Mouse (Mus musculus) thymus, adult 2 months (tissue): ENCODE data around the gene Gm17304. TPM values are rescaled to one million over a fixed set of nuclear protein-coding genes. Genes with fewer than 3 reads are reported as not detected.

ENCODE experiments used
- DNase-seq: peaks from one replicate; pipeline ENCODE4 v3.0.0; 2021
- H3K27ac ChIP-seq: fragments of 200-500 bp; 2 replicates; pipeline ENCODE4 v1.5.1; 2012; ENCODE audit warnings: low read length, control low read depth; ENCODE audit not compliant: control insufficient read depth, insufficient read depth
- H3K27me3 ChIP-seq: fragments of 200-500 bp; 2 replicates; pipeline ENCODE4 v1.6.1; 2012; ENCODE audit warnings: mild to moderate bottlenecking, low read length, moderate library complexity, mixed read lengths; ENCODE audit not compliant: control insufficient read depth, insufficient read depth
- H3K36me3 ChIP-seq: fragments of 200-500 bp; 2 replicates; pipeline ENCODE4 v1.6.1; 2012; ENCODE audit warnings: mild to moderate bottlenecking, low read length, moderate library complexity; ENCODE audit not compliant: control insufficient read depth, insufficient read depth
- H3K4me1 ChIP-seq: fragments of 200-500 bp; replicated peaks from 2 replicates; pipeline ENCODE4 v1.6.1; 2012; ENCODE audit warnings: low read length; ENCODE audit not compliant: control insufficient read depth, insufficient read depth
- H3K4me3 ChIP-seq: fragments of 200-500 bp; 2 replicates; pipeline ENCODE4 v1.5.1; 2012; ENCODE audit warnings: mild to moderate bottlenecking, low read length, control low read depth, moderate library complexity; ENCODE audit not compliant: control insufficient read depth, insufficient read depth
- CTCF ChIP-seq: fragments of 200-500 bp; IDR thresholded peaks from 2 replicates; pipeline ENCODE4 v1.5.1; 2012; ENCODE audit warnings: mild to moderate bottlenecking, control low read depth, low read length, moderate library complexity, borderline replicate concordance; ENCODE audit not compliant: control insufficient read depth, poor library complexity, insufficient read depth; ENCODE audit errors: extremely low read depth
- POLR2A ChIP-seq: fragments of 200-500 bp; IDR thresholded peaks from 2 replicates; pipeline ENCODE4 v1.6.1; 2012; ENCODE audit warnings: mild to moderate bottlenecking, low read length, control low read depth, moderate library complexity; ENCODE audit not compliant: control insufficient read depth, poor library complexity, insufficient read depth; ENCODE audit errors: extremely low read depth
- WGBS: fragments of 180-500 bp; shearing (Covaris S2); methylation state at CpG from one replicate; pipeline ENCODE4 v1.1.7; 2018; 5-methylcytosine and 5-hydroxymethylcytosine counted together
- polyA plus RNA-seq: library from polyadenylated mRNA; depleted of rRNA; stranded (reverse); fragments of >200 nt; gene quantifications from 2 replicates; pipeline ENCODE4 v1.2.3, GENCODE M21; 2012

Gene Gm17304
- polyA plus RNA-seq, 1 experiment = not detected

GRCm38 (mm10) chr5:106575098-106575497 lies 33.8 kb upstream of the Gm17304 start:
- TF ChIP-seq CTCF (no peak), POLR2A (no peak)
- WGBS = 48% methylated on average over 4 of the region's 4 CpGs
- H3K36me3 ChIP-seq = no peaks in the 10 kb centered on the region
- DNase-seq = no peak
- H3K4me1 ChIP-seq = peaks cover 5% of the 10 kb centered on the region
- peaks cover 8% of the 10 kb centered on the region; the same call in 1 of the 2 replicates for H3K27me3 ChIP-seq
- no peak overlapping the region for H3K27ac ChIP-seq
- H3K4me3 ChIP-seq = no peak overlapping the region

DNA sequence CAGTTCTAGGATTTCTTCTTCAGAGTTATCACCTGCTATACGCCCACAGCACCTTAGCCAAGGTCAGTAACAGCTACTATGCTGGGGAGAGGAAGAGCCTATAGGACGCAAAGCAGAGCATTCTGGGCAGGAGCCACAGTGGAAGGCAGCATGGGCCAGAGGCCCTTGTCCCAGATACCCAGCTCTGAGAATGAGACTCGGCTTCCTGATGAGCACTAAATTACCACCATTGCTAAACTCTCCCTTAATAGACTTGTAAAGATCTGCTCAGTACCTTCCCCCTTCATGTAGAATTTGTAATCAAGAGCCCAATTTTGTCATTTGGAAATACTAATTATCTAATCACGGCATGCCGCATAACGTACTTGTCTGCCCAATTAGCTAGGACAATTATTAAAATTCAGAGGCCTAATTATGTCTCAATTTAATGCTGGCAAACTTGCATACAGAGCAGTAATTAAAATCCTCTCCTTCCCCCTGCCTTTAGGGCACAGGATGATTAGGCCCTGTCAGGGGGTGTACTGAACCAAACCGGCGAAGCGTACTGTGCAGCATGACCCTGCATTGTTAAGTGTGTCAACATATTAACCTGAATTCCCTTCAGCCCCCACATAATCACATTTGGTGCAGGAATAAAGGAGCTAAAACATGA lies 31.5 kb upstream of the Gm17304 start:
- Histone ChIP-seq H3K36me3 (no peaks in the 10 kb centered on the region), H3K27ac (no peak overlapping the region), H3K4me1 (peaks cover 5% of the 10 kb centered on the region), H3K4me3 (no peak overlapping the region), H3K27me3 (peaks cover 8% of the 10 kb centered on the region; the same call in 1 of the 2 replicates)
- DNase-seq = no peak
- TF ChIP-seq POLR2A (no peak), CTCF (no peak)
- 94% methylated on average over 9 of the region's 9 CpGs for WGBS

- Histone ChIP-seq H3K36me3 (no peaks in the 10 kb centered on the region), H3K4me1 (no peaks in the 10 kb centered on the region), H3K4me3 (no peak overlapping the region), H3K27me3 (no peaks in the 10 kb centered on the region), H3K27ac (no peak overlapping the region)
- TF ChIP-seq POLR2A = no peak
- no peak for TF ChIP-seq CTCF
- DNase-seq = no peak
- 95% methylated on average over 7 of the region's 7 CpGs for WGBS
Measured at GRCm38 (mm10) chr5:106580943-106581342, 28.0 kb upstream of the Gm17304 start.

DNA sequence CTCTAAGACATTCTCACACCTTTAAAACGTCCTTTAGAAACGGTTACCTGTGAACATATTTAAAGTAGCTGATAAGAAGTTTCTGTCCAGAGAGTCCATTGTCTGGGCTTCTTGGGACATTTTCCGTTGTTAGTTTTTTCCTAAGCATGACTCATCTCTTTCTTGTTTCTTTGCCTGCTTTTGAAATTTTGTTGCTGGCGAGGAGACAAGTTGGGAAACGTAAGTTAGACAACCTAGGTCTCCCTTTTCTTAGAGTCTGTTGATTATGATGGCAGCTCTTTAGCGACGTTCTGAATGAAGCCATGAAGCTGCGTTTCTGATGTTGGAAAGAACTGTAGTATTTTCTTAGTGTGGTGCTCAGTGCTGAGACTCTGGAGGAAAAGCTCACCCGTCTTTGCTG lies 19.9 kb upstream of the Gm17304 start:
- 98% methylated on average over 9 of the region's 9 CpGs for WGBS
- H3K27ac ChIP-seq = no peak overlapping the region
- no peak for DNase-seq
- TF ChIP-seq POLR2A (no peak), CTCF (no peak)
- no peak overlapping the region for H3K4me3 ChIP-seq
- H3K27me3 ChIP-seq = no peaks in the 10 kb centered on the region
- no peaks in the 10 kb centered on the region for H3K4me1 ChIP-seq
- H3K36me3 ChIP-seq = no peaks in the 10 kb centered on the region

DNA sequence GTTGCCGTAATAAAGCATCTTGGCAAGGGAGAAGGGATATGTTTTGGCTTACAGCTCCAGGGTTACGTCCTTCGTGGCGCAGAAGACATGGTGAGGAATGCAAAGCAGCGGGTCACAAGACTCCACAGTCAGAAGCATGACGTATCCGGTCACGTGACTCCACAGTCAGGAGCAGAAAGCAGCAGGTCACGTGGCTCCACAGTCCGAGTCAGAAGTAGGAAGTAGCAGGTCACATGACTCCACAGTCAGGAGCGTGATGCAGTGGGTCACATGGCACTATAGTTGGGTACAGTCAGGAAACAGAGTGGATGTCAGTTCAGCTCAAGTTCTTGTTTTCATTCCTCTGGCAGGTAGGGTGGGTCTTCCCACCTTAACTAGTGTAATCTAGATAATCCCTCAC lies 19.2 kb upstream of the Gm17304 start:
- no peaks in the 10 kb centered on the region for H3K36me3 ChIP-seq
- no peak overlapping the region for H3K4me3 ChIP-seq
- no peaks in the 10 kb centered on the region for H3K27me3 ChIP-seq
- no peak for DNase-seq
- TF ChIP-seq POLR2A = no peak
- no peak for TF ChIP-seq CTCF
- H3K4me1 ChIP-seq = no peaks in the 10 kb centered on the region
- WGBS = 97% methylated on average over 11 of the region's 11 CpGs
- no peak overlapping the region for H3K27ac ChIP-seq

DNA sequence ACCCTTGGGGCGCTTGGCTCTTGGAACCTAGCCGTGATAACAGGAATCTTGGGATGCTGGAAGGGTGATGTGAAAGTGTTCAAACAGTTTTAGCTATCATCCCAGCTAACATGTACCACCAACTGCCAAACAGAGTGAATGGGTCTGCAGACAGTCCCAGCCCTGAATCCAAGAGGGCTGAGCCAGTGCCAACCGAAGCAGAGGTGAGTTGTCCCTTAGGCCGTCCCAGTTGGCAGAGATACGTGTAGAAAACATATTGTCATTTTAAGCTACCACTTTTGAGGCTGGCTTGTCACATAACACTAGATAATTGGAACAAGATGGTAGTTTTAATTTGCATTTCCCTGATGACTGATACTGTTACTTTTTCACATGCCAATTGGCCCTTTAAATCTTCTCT lies 18.2 kb upstream of the Gm17304 start:
- Histone ChIP-seq H3K36me3 (no peaks in the 10 kb centered on the region), H3K27me3 (no peaks in the 10 kb centered on the region), H3K4me1 (no peaks in the 10 kb centered on the region), H3K27ac (no peak overlapping the region), H3K4me3 (no peak overlapping the region)
- no peak for DNase-seq
- TF ChIP-seq CTCF (no peak), POLR2A (no peak)
- WGBS = 95% methylated on average over 5 of the region's 5 CpGs

DNA sequence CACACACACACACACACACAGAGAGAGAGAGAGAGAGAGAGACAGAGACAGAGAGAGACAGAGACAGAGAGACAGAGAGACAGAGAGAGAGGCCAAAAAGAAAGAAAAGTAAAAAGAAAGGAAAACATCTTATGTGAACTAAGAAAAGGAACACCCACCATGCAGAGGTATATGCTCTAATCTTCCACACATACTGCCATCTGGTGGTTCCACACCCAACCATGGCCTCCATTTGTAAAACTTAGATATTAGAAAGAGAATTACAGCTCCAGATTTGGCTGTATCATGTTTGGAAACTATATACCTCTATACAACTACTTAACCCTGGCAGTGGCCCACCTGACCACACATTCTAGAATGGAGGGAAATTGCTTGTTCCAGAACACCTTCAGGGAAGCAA lies 14.5 kb upstream of the Gm17304 start:
- no peaks in the 10 kb centered on the region for H3K36me3 ChIP-seq
- no peak overlapping the region for H3K27ac ChIP-seq
- H3K4me1 ChIP-seq = no peaks in the 10 kb centered on the region
- TF ChIP-seq POLR2A = no peak
- DNase-seq = no peak
- H3K4me3 ChIP-seq = no peak overlapping the region
- H3K27me3 ChIP-seq = no peaks in the 10 kb centered on the region
